Mouse (Mus musculus): ENCODE data around the gene Trp53rkb. TPM values are rescaled to one million over a fixed set of nuclear protein-coding genes. Genes with fewer than 3 reads are reported as not detected.

Gene Trp53rkb
- total and polyA plus RNA-seq, 2 experiments from 2014 or later, result 3.9 to 6.2 TPM

- ATAC-seq (ENCODE audit: insufficient read depth, low read depth), result no peak
- 73% methylated on average over 11 of the region's 11 CpGs for WGBS
- DNase-seq (ENCODE audit: low spot score), result no peak
- H3K4me1 ChIP-seq (ENCODE audit: control insufficient read depth, insufficient read depth), result no peaks in the 10 kb centered on the region
- no peak overlapping the region for H3K27ac ChIP-seq (ENCODE audit: low read depth)
- H3K36me3 ChIP-seq (replicated peaks; ENCODE audit: control insufficient read depth, insufficient read depth, low read length), result peaks cover 24% of the 10 kb centered on the region
- H3K9me3 ChIP-seq (replicated peaks; ENCODE audit: control insufficient read depth, low read length), result no peaks in the 10 kb centered on the region
- no peak overlapping the region for H3K4me3 ChIP-seq (ENCODE audit: low read depth, low read length)
- H3K27me3 ChIP-seq (ENCODE audit: control insufficient read depth, insufficient read depth, low read length), result no peaks in the 10 kb centered on the region
- H3K4me2 ChIP-seq (ENCODE audit: low read depth, low read length), result no peak overlapping the region
- TF ChIP-seq CTCF (IDR thresholded peaks at IDR 0.05; ENCODE audit: low read depth) (no peak), EP300 (IDR thresholded peaks at IDR 0.05; ENCODE audit: low read depth) (no peak)
- H3K9ac ChIP-seq (replicated peaks; ENCODE audit: low read depth, low read length), result no peak overlapping the region
These were observed 7.5 kb downstream of the Trp53rkb start for GRCm38 (mm10) chr2:166799615-166800472.

GRCm38 (mm10) chr2:166800473-166800857 lies 8.1 kb downstream of the Trp53rkb start:
- no peak for ATAC-seq (ENCODE audit: insufficient read depth, low read depth)
- DNase-seq (ENCODE audit: low spot score), result no peak
- Histone ChIP-seq H3K4me3 (ENCODE audit: low read depth, low read length) (no peak overlapping the region), H3K4me1 (ENCODE audit: control insufficient read depth, insufficient read depth) (no peaks in the 10 kb centered on the region), H3K36me3 (replicated peaks; ENCODE audit: control insufficient read depth, insufficient read depth, low read length) (peaks cover 24% of the 10 kb centered on the region), H3K9me3 (replicated peaks; ENCODE audit: control insufficient read depth, low read length) (no peaks in the 10 kb centered on the region), H3K9ac (replicated peaks; ENCODE audit: low read depth, low read length) (no peak overlapping the region), H3K4me2 (ENCODE audit: low read depth, low read length) (no peak overlapping the region), H3K27me3 (ENCODE audit: control insufficient read depth, insufficient read depth, low read length) (no peaks in the 10 kb centered on the region), H3K27ac (ENCODE audit: low read depth) (no peak overlapping the region)
- TF ChIP-seq CTCF (IDR thresholded peaks at IDR 0.05; ENCODE audit: low read depth), result no peak
- TF ChIP-seq EP300 (IDR thresholded peaks at IDR 0.05; ENCODE audit: low read depth), result no peak
- 81% methylated on average over 7 of the region's 7 CpGs for WGBS

GRCm38 (mm10) chr2:166801436-166801835 lies 9.1 kb downstream of the Trp53rkb start:
- WGBS, result 61% methylated on average over 2 of the region's 2 CpGs
- no peak overlapping the region for H3K9ac ChIP-seq (replicated peaks; ENCODE audit: low read depth, low read length)
- peaks cover 18% of the 10 kb centered on the region for H3K36me3 ChIP-seq (replicated peaks; ENCODE audit: control insufficient read depth, insufficient read depth, low read length)
- H3K4me1 ChIP-seq (ENCODE audit: control insufficient read depth, insufficient read depth), result peaks cover 4% of the 10 kb centered on the region; the same call in 1 of the 2 replicates
- DNase-seq (ENCODE audit: low spot score) (no peak), ATAC-seq (ENCODE audit: insufficient read depth, low read depth) (no peak)
- TF ChIP-seq EP300 (IDR thresholded peaks at IDR 0.05; ENCODE audit: low read depth), result no peak
- no peak for TF ChIP-seq CTCF (IDR thresholded peaks at IDR 0.05; ENCODE audit: low read depth)
- H3K27me3 ChIP-seq (ENCODE audit: control insufficient read depth, insufficient read depth, low read length), result no peaks in the 10 kb centered on the region
- H3K27ac ChIP-seq (ENCODE audit: low read depth), result no peak overlapping the region
- no peak overlapping the region for H3K4me3 ChIP-seq (ENCODE audit: low read depth, low read length)
- H3K4me2 ChIP-seq (ENCODE audit: low read depth, low read length), result no peak overlapping the region
- no peaks in the 10 kb centered on the region for H3K9me3 ChIP-seq (replicated peaks; ENCODE audit: control insufficient read depth, low read length)

- Histone ChIP-seq H3K27me3 (ENCODE audit: control insufficient read depth, insufficient read depth, low read length) (no peaks in the 10 kb centered on the region), H3K9me3 (replicated peaks; ENCODE audit: control insufficient read depth, low read length) (no peaks in the 10 kb centered on the region), H3K36me3 (replicated peaks; ENCODE audit: control insufficient read depth, insufficient read depth, low read length) (no peaks in the 10 kb centered on the region; the same call in 1 of the 2 replicates), H3K4me1 (ENCODE audit: control insufficient read depth, insufficient read depth) (peaks cover 14% of the 10 kb centered on the region), H3K9ac (replicated peaks; ENCODE audit: low read depth, low read length) (no peak overlapping the region), H3K4me3 (ENCODE audit: low read depth, low read length) (no peak overlapping the region), H3K27ac (ENCODE audit: low read depth) (no peak overlapping the region), H3K4me2 (ENCODE audit: low read depth, low read length) (no peak overlapping the region)
- 77% methylated on average over 3 of the region's 3 CpGs for WGBS
- DNase-seq (ENCODE audit: low spot score) (no peak), ATAC-seq (ENCODE audit: insufficient read depth, low read depth) (no peak)
- TF ChIP-seq EP300 (IDR thresholded peaks at IDR 0.05; ENCODE audit: low read depth) (no peak), CTCF (IDR thresholded peaks at IDR 0.05; ENCODE audit: low read depth) (no peak)
These were observed 11.0 kb downstream of the Trp53rkb start for GRCm38 (mm10) chr2:166803298-166803697.

- Histone ChIP-seq H3K9me3 (replicated peaks; ENCODE audit: control insufficient read depth, low read length) (no peaks in the 10 kb centered on the region), H3K36me3 (replicated peaks; ENCODE audit: control insufficient read depth, insufficient read depth, low read length) (no peaks in the 10 kb centered on the region), H3K4me1 (ENCODE audit: control insufficient read depth, insufficient read depth) (peaks cover 14% of the 10 kb centered on the region), H3K27ac (ENCODE audit: low read depth) (peak within 1 kb of the TSS; percentile 94), H3K4me2 (ENCODE audit: low read depth, low read length) (peak within 1 kb of the TSS; percentile 87), H3K9ac (replicated peaks; ENCODE audit: low read depth, low read length) (peak within 1 kb of the TSS; percentile 84), H3K4me3 (ENCODE audit: low read depth, low read length) (peak within 1 kb of the TSS; percentile 79), H3K27me3 (ENCODE audit: control insufficient read depth, insufficient read depth, low read length) (no peaks in the 10 kb centered on the region)
- DNase-seq (ENCODE audit: low spot score) (peak; percentile 91), ATAC-seq (ENCODE audit: insufficient read depth, low read depth) (peak; percentile 93)
- no peak; the same call in 1 of the 2 replicates for TF ChIP-seq EP300 (IDR thresholded peaks at IDR 0.05; ENCODE audit: low read depth)
- TF ChIP-seq CTCF (IDR thresholded peaks at IDR 0.05; ENCODE audit: low read depth), result no peak
- WGBS, result under 1% methylated on average over 61 of the region's 76 CpGs
These were observed 13.2 kb downstream of the Trp53rkb start, which contains the start of gene Arfgef2 for GRCm38 (mm10) chr2:166805250-166806172. Gene Arfgef2 (plus strand): TSS chr2:166805588.
